Mouse (Mus musculus): ENCODE data around the gene Agps.
"Not testable (repeated sequence)": the region's sequence is repeated elsewhere in the genome, so short reads cannot be mapped to it uniquely, and the experiment has no call there.

The Agps gene

DNA sequence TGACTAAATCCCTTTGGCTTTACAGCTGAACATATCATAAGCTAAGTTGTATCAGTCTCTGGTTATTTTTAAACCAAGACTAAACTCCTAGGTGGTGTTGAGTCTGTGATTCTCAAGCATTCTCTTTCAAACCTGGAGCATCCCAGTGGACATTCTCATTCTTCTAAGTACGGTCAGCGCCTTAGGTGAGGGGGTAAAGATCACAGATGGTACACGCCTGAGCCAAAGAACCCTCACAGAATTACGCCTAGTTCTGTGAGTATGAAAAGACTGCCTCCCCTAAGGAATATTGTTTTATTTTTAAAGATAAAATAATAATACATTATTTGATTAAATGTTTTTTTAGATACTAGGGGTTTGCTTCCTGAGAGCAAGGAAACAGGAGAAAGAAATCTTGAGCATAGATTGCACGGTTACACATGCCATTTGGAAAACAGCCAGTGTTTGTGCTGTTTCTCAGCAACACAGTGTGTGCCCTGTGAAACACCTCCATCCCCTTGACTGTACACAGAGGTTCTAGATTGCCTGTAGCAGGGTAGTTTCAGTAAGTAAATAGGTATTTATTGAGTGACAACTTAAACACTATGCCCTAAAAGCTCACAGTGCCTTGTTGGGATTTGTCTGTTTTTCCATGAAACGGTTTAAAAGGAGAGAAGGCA lies 97.9 kb downstream of the Agps start:
- DNase-seq (ENCODE audit: low spot score): no peak

DNA sequence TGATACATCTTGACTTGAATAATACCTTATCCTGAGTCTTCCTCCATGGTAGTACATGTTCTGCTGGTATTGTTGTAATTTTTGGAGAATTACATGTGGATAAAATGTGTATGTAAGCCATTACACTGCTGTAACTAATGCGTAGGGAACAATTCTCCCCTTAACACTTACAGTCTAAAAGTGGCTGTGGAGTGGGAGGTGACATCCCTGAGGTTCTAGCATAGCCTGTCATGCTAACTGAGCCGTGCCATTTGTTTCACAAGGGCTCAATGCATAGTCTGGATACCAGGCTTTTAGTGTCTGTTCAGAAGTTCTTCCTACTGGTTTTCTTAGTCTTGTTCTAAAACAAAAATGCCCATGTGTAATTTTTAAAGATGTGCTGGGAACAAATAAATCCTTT lies 99.0 kb downstream of the Agps start:
- DNase-seq (ENCODE audit: low spot score): no peak

DNA sequence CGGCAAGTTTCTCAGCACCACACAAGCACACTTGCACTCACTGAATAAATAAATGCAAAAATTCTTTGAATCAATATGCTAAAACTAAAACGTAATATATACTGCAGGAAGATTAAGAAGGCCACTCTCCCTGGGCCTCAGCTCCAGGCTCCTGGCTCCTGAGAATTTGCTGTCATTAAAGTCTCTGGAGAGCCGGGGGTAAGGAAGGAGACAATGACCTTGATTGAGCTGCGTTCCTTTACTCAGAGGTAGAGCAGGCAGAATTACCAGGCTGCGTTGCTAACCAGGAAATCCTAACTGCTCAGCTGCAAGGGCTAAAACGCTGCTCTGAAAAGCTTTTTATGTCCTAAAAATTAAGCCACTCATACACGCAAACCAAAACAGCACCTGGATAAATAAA lies 101.6 kb downstream of the Agps start:
- no peak for DNase-seq (ENCODE audit: low spot score)

DNA sequence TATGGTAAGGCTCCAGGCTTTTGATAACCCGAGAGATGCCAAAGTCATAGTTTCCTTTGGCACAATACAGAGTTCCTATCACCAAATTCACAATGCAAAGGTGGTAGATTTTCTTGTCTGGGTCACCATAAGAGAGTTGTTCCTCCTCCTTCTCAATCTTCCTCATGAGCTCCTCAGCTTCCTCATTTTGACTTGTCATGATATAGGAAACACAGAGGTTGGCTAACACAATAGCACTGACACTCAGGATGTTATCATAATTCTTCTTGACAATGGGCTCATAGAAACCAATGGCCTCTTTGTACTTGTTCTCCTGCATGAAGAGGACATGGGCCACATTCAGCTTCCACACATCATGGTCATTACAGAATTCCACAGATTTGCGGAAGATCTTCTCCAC lies 104.7 kb downstream of the Agps start:
- DNase-seq (ENCODE audit: low spot score): not testable (repeated sequence)

DNA sequence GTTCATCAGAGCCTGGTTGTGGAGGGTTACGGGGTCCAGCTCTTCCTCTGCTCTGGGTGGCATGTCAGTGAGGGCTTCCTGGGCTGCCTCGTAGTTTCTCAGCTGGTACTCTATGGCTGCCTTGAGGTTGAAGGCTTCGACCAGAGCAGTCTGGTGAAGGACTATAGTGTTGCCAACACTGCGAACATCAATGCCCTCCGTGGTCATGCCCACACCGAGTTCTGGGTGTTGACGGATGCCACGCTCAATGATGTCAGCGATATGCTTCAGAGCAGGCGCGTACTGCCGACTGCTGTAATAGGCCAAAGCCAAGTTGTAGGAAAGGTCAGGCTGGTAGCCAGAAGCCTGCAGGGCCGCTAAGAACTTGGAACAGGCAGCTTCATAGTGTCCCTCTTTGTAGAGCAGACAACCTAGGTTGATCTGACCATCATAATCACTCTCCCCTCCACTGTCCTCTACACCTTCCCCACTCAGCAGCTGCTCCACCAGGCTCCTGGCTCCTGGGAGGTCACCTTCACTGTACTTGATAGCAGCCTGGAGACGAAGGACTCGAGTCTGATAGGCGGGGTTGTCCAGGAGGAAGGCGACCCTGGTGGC lies 105.6 kb downstream of the Agps start:
- not testable (repeated sequence) for DNase-seq (ENCODE audit: low spot score)

DNA sequence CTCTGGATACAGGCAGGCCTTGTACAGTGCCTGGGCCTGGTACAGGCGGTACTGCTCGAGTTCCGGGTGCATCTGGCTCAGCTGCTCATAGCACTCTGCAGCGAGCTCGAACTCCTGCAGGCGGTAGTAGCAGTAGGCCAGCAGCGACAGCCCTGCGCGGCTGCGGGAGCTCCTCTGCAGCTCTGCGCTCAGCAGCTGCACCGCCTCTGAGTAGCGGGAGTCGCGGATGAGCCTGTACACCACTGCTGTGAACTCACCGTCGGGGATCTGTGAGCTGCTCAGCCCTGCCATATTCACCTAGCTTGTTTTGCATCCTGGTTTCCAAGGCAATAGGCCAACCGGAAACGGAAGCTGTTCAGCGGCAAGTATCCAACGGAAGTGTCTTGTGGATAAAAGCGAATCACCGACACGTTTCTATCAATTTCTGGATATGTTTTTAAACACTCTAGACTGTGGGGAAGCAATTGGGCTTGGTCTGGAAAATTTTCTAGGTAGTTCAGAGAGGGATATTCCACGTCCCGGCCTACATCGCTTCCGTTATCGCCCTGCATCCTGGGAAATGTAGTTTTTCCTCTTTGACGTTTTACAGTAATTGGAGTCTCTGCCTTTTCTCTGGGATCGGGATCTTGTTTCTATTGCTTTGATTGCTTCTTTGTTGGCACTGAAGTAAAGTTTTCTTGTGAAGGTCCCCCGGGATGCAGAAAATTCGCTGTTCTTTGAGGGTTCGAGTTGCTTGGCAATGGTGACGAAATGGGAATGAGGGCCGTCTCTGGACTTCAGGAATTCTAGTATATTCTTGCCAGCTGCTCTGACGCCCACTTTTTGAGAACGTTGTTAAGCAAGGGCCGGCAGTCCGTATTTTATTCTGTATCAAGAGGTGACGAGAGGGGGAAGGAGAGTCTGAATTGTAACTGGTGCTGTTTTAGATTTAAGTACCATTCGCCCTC lies 106.4 kb downstream of the Agps start, which contains the start of gene Ttc30b:
Gene Ttc30b (minus strand): TSS at position 469 of the 947 bp plus-strand sequence.
- peak; percentile 78 for DNase-seq (ENCODE audit: low spot score)

DNA sequence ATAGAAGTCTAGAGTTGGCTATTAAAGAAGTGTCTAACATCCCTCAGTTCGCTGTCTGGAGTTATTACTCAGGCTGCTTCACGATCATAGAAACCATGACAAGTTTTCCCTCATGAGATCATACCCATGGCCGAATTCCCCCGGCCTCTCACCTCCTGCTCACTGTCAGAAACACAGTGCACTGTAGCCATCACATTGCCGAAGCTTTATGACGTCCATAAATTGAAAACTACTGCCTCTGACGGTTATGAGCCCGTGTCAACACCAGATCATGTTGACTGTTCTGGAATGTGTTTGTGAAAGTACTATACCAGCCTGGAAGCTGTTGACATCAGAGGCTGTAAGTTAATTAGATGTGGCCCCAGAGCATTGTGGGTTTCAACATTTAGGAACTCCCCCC lies 118.7 kb downstream of the Agps start:
- no peak for DNase-seq (ENCODE audit: low spot score)

DNA sequence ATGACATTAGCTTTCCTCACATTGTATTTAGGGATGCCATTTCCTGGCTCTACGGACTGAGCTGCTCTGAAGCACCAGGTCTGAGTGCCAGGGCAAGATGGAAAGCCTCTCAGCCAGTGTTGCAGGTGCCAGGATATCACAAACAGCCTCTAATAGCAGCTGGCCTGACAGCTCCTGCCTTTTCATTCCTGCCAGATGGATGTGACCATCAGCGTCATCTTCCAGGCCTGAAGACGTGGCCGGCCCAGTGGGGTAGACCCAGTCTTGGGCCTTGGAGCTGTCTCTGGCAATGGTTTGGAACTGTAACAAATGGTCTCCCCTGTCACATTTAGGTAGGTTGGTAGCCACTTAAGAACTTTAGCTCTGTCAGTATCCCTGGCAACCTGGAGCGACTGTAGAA lies 121.3 kb downstream of the Agps start:
- DNase-seq (ENCODE audit: low spot score): no peak

DNA sequence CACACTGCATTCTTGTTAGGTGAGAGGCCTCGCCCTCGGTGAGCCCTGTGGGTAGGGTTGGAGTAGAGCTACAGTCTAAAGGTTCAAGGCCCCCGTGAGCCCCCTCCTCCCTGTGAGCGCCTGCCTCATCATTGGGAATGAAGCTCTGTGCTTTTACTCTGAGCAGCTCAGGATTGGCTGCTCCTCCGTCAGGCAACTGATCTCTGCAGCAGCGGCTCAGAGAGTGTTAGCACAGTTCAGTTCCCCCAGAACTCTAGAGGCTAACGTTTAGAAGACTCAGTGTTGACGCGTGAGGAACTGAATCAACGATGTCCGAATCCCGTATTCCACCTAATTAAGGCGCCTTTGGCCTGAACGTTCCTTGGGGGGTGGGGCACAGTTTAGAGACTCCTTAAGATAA lies 123.7 kb downstream of the Agps start:
- DNase-seq (ENCODE audit: low spot score): no peak

DNA sequence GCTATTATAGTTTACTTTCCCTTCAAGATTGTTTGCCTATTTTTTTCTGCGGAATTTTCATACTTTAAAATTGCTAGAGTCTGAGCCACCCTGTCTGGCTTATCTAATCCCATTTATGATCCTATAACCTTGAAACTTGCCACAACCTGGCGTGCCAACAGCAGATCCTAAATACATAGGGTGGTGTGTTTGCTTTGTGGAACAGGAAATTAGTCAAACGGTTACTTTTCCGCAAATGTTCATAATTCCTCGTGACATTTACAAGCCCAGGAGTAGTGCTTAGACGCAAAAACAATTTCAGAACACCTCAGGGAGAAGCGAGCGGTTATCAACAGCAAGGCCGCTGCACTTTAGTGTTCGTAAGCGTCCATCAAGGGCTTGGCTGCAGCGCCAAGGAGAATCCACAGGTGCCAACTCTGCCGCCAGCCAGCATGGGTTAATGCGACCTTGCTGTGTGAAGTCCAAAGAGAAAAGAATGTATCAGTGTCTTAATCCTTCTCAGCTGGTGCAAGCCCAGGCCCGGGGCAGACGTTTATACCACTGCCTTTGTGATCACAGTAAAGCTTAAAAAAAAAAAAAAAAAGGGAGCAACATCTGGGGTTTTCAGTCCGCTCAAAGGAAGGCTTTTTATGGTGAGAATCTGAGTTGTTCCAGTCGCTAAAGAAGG lies 127.3 kb downstream of the Agps start:
- no peak for DNase-seq (ENCODE audit: low spot score)

DNA sequence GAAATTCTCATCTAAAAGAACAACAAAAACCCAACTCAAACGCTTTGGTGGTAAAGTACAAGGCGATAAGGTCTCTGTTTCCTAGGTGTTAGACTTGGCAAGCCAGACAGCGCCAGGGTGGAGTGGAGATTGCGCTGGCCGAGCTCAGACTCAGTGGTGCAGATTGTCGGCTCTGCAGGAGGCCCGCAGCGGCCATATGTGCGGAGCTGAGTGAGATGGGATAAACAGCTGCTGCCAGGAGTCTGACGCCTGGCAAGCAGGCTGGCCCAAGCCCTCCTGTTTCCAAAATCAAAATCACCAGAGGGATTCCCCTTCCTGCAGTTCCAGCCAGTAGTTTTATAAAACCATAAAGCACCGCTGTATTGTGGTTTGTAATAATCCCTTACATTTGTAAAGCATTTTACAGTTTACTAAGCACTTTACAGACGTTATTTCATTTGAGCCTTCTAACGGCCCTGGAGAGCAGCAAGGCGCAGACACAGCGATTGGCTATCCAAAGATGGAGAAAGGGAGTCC lies 127.9 kb downstream of the Agps start:
- DNase-seq (ENCODE audit: low spot score): no peak

DNA sequence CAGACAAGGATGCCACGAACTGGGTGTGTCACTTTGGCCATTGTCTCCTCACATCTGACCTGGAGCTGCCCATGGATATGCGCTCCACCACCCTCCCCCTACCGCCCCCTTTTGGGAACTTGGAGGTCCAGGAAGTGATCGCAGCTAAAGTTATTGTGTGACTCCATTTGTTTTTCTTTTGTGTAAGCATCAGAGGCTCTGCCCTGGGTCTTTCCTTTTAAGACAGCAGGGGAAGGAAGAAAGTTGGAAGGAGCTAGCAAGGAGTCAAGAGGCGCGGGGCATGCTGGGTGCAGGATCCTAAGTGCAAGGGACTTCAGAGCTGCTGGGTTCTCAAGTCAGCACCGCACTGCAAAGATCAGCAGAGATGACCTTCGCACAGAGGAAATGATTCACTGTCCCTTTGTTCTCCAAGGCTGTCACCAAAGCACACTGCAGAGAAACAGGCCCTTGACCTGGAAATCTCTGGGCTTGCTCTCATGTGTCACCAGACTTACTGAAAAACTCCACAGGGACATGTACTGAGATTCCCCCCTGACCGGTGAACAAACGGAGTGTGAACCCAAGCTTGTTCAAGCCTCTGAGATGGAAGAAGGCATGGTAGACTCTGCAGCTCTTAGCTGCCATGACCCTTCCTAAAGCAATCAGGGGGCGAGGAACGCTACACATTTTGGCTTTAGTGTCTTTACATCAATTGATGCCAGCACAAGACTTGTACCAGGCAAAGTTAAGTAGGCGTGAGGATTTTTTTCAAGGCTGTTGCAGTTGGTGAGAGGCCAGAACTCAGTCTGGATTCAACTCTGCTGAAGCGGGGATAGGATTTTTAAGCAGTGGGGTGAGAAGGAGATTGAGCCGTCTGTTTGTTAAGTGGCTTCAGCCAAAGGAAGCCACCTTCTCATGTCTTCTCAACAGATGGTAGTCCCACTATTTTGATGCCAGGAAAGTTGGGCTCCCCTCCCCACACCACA lies 128.7 kb downstream of the Agps start:
- no peak for DNase-seq (ENCODE audit: low spot score)

DNA sequence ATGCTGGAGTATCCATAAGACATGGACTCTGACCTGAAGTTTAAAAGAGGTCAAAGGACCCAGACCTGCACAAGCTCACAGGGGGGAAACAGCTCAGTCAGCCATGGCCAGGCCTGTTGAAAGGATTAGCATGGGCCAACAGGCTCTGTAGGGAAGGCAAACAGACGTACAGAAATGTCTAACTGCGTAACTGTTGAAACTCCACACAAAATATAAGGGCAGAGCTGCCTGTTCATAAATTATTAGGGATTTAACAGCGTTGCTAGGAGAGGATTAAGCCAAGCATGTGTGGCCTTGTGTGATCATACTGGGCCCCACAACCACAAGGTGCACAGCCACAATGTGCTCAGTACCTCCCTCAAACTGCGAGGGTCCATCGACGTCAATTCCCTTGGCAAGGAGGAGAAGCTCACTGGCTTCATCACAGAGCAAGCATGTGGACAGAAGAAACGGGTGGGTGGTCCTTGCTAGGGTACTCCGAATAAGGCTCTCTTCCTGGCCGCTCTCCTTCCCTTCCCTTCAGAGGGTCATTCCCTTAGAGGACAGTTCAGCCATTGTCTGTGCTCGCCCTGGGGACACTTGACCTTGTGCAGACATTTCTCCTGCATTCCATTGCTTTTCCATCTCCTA lies 131.3 kb downstream of the Agps start:
- no peak for DNase-seq (ENCODE audit: low spot score)

DNA sequence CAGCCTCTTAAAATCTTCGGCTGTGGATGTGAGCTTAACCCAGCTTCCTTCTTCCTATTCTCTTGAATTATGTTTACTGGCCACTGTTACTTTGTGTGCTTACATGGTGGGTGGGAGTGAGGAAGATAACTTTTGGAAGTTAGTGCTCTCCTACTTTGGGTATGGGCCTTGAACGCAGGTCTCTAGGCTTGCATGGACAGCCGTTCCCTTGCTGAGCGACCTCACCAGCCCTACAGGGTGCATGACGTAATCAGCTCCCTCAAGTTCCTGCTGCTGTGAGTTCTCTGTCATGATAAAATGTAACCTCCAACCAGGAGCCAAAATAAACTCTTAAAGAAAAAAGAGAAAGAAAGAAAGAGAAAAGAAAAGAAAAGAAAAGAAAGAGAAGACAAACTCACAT lies 132.1 kb downstream of the Agps start:
- no peak for DNase-seq (ENCODE audit: low spot score)

DNA sequence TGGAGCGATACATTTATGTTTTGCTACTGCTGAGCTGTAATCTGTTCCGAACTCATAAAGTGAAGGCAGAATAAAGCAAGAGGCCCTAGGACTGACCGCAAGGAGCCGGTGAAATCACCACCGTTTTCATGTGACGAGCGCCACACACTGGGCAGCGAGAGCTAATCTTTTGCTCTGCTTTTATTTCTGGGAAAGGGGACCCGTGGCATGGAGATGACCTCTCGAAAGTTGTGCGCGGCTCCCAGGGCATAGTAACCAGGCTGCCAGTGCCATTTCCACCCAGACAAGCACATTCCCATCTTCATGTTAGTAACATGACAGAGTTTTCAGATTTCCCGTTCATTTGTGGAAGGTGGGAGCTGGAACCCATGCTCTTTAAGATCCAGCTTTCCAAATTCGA lies 132.5 kb downstream of the Agps start:
- peak; percentile 68 for DNase-seq (ENCODE audit: low spot score)

DNA sequence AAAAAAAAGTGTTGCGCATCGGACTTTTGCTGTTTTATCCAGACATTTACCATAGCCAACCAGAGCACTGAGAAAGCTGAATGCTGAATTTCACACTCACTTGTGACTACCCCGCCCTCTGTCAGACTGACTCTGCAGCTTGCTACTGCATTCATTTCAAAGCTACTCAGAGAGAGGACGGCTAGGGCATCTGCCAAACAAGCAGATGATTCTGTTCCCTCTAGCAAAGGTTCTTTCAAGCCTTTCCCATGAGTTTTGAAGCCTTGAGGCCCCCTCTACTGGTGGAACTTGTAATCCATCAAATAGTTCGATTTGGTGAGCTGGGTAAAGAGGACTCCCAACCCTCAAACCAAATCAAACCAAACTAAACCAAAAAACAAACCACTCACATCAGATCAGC lies 133.0 kb downstream of the Agps start:
- DNase-seq (ENCODE audit: low spot score): peak; percentile 53

DNA sequence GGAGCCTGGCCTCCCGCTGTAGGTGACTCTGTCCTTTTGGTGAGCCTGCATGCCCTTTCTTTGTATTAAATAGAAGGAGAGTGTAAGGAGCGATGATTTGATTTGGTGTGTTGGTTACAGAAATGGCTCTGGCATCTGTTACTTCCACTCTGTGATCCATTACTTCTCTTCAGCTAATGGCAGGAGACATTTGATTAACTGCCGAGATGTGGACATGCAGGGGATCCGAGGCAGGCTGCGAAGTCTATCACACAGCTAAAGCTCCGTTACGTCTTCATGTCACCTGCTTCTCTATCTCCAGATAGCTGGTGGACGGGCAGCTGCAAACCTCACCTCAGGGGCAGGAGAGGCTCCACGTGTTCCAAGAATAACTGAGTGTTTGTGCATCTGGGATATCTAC lies 142.2 kb downstream of the Agps start:
- DNase-seq (ENCODE audit: low spot score): no peak

DNA sequence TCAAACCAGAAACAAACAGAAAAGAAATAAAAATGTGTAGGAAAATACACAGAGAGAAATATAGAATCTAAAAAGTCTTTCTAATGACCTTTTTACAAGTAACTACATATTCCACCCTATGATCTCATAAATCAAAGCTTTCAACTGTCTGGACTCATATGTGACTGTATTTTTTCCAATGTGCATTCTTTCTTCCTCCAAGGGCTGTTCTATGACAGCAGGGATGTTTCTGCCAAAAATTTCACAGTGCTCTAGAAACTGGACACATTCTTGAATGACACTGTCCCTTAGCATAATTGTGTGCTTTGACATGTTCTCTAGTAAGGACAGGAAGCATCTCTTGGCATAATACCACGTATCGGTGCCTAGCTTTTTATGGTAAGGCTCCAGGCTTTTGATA lies 144.1 kb downstream of the Agps start:
- not testable (repeated sequence) for DNase-seq (ENCODE audit: low spot score)

DNA sequence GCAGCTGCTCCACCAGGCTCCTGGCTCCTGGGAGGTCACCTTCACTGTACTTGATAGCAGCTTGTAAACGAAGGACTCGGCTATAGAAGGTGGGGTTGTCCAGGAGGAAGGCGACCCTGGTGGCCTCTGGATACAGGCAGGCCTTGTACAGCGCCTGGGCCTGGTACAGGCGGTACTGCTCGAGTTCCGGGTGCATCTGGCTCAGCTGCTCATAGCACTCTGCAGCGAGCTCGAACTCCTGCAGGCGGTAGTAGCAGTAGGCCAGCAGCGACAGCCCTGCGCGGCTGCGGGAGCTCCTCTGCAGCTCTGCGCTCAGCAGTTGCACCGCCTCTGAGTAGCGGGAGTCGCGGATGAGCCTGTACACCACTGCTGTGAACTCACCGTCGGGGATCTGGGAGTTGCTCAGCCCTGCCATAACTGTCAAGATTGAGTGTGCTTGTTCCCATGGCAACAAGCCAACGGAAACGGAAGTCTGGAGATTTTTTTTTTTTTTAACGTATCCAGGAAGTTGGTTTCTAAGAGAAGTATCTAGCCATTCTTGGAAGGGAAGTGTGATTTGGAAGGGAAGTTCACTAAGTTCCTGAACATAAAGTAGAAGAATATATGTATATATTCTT lies 145.9 kb downstream of the Agps start, which contains the start of gene Ttc30a2:
Gene Ttc30a2 (minus strand): TSS at position 419 of the 617 bp plus-strand sequence.
- not testable (repeated sequence) for DNase-seq (ENCODE audit: low spot score)

Measured in urinary bladder, postnatal 14 days (tissue).